Mouse (Mus musculus): Measurements from ENCODE around the gene Mrpl44. TPM values are rescaled to one million over a fixed set of nuclear protein-coding genes. Genes with fewer than 3 reads are reported as not detected.

Mrpl44 gene
- polyA plus RNA-seq, 1 experiment from 2014 or later, result 60.6 TPM

- no peaks in the 10 kb centered on the region for H3K36me3 ChIP-seq (replicated peaks)
- no peaks in the 10 kb centered on the region for H3K9me3 ChIP-seq
- WGBS, result 85% methylated on average over 1 of the region's 1 CpGs
- DNase-seq (ENCODE audit: low spot score), result no peak
- no peak overlapping the region for H3K27ac ChIP-seq (replicated peaks)
- no peaks in the 10 kb centered on the region for H3K27me3 ChIP-seq (replicated peaks; ENCODE audit: low read depth, poor library complexity, severe bottlenecking)
- peaks cover 20% of the 10 kb centered on the region for H3K4me1 ChIP-seq
- H3K4me3 ChIP-seq, result no peak overlapping the region
Measured at GRCm38 (mm10) chr1:79764483-79764882, 11.3 kb upstream of the Mrpl44 start.

GRCm38 (mm10) chr1:79768231-79768630, 7.6 kb upstream of the Mrpl44 start:
- no peaks in the 10 kb centered on the region for H3K36me3 ChIP-seq (replicated peaks)
- H3K4me3 ChIP-seq, result no peak overlapping the region
- 65% methylated on average over 1 of the region's 1 CpGs for WGBS
- no peaks in the 10 kb centered on the region for H3K4me1 ChIP-seq
- no peaks in the 10 kb centered on the region for H3K27me3 ChIP-seq (replicated peaks; ENCODE audit: low read depth, poor library complexity, severe bottlenecking)
- no peak overlapping the region for H3K27ac ChIP-seq (replicated peaks)
- no peak for DNase-seq (ENCODE audit: low spot score)
- no peaks in the 10 kb centered on the region for H3K9me3 ChIP-seq

- H3K4me1 ChIP-seq, result 0 out of 2 replicates have a peak, but pooled peaks cover 4% of the 10 kb centered on the region
- H3K36me3 ChIP-seq (replicated peaks), result peaks cover 18% of the 10 kb centered on the region
- no peaks in the 10 kb centered on the region for H3K9me3 ChIP-seq
- H3K27ac ChIP-seq (replicated peaks), result no peak overlapping the region
- H3K4me3 ChIP-seq, result no peak overlapping the region
- no peak for DNase-seq (ENCODE audit: low spot score)
- WGBS, result 77% methylated on average over 4 of the region's 4 CpGs
- H3K27me3 ChIP-seq (replicated peaks; ENCODE audit: low read depth, poor library complexity, severe bottlenecking), result no peaks in the 10 kb centered on the region
Measured at GRCm38 (mm10) chr1:79774164-79774780, 1.5 kb upstream of the Mrpl44 start.

- peaks cover 55% of the 10 kb centered on the region for H3K36me3 ChIP-seq (replicated peaks)
- WGBS, result 87% methylated on average over 11 of the region's 11 CpGs
Measured at GRCm38 (mm10) chr1:79778011-79778410, 2.2 kb downstream of the Mrpl44 start.

DNA sequence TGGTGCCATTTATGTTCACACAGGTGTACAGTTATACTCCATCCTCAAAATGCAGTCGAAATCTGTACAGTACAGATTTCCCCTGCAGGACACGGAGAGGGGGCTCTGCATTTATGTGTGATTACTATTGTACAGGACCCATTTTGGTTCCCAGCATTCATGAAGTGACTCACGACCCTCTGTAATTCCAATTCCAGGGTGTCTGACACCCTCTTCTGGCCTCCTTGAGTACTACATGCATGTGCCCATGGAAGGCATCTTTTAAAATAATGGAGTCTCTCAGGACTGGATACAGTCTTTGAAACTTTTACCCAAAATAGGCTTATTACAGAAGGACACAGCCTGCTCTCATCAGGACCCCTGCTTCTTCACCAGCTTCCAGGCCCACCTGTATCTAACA, 6.6 kb downstream of the Mrpl44 start:
- Histone ChIP-seq H3K27me3 (replicated peaks; ENCODE audit: low read depth, poor library complexity, severe bottlenecking) (no peaks in the 10 kb centered on the region), H3K4me3 (no peak overlapping the region), H3K27ac (replicated peaks) (no peak overlapping the region), H3K9me3 (no peaks in the 10 kb centered on the region), H3K36me3 (replicated peaks) (peaks cover 61% of the 10 kb centered on the region), H3K4me1 (no peaks in the 10 kb centered on the region)
- WGBS, result 83% methylated on average over 3 of the region's 3 CpGs
- DNase-seq (ENCODE audit: low spot score), result no peak

More at GRCm38 (mm10) chr1:79778011-79778410, 2.2 kb downstream of the Mrpl44 start:
- no peak overlapping the region for H3K27ac ChIP-seq (replicated peaks)
- no peaks in the 10 kb centered on the region for H3K27me3 ChIP-seq (replicated peaks; ENCODE audit: low read depth, poor library complexity, severe bottlenecking)
- H3K9me3 ChIP-seq, result no peaks in the 10 kb centered on the region
- H3K4me3 ChIP-seq, result no peak overlapping the region
- H3K4me1 ChIP-seq, result 0 out of 2 replicates have a peak, but pooled peaks cover 4% of the 10 kb centered on the region
- no peak for DNase-seq (ENCODE audit: low spot score)

- Histone ChIP-seq H3K4me1 (no peaks in the 10 kb centered on the region), H3K27ac (replicated peaks) (no peak overlapping the region), H3K36me3 (replicated peaks) (peaks cover 22% of the 10 kb centered on the region), H3K27me3 (replicated peaks; ENCODE audit: low read depth, poor library complexity, severe bottlenecking) (no peaks in the 10 kb centered on the region), H3K4me3 (no peak overlapping the region), H3K9me3 (no peaks in the 10 kb centered on the region)
- DNase-seq (ENCODE audit: low spot score), result peak; percentile 24
- WGBS, result 70% methylated on average over 7 of the region's 7 CpGs
Measured at GRCm38 (mm10) chr1:79786267-79786927, 10.6 kb downstream of the Mrpl44 start.

DNA sequence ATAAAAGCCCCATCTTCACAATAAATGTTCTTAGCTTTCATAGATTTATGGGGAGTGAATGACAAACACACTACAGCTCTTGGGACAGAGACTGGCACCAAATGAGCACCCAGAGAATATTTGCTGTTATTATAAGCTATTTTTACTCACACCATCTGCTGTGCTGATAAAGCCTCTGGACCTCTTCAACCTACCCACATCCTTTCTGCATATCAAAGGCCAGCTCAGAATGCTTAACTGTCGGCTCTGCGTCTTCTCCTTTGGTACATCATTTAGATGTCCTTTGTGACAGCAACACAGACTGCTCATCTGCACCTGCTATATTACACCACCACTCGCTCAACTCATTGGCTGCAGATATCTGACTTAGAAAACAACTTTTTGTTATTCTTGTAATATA, 21.3 kb downstream of the Mrpl44 start:
- H3K27me3 ChIP-seq (replicated peaks; ENCODE audit: low read depth, poor library complexity, severe bottlenecking), result no peaks in the 10 kb centered on the region
- DNase-seq (ENCODE audit: low spot score), result no peak
- no peaks in the 10 kb centered on the region for H3K9me3 ChIP-seq
- peaks cover 39% of the 10 kb centered on the region for H3K36me3 ChIP-seq (replicated peaks)
- no peak overlapping the region for H3K4me3 ChIP-seq
- WGBS, result 90% methylated on average over 3 of the region's 3 CpGs
- no peaks in the 10 kb centered on the region for H3K4me1 ChIP-seq
- no peak overlapping the region for H3K27ac ChIP-seq (replicated peaks)

DNA sequence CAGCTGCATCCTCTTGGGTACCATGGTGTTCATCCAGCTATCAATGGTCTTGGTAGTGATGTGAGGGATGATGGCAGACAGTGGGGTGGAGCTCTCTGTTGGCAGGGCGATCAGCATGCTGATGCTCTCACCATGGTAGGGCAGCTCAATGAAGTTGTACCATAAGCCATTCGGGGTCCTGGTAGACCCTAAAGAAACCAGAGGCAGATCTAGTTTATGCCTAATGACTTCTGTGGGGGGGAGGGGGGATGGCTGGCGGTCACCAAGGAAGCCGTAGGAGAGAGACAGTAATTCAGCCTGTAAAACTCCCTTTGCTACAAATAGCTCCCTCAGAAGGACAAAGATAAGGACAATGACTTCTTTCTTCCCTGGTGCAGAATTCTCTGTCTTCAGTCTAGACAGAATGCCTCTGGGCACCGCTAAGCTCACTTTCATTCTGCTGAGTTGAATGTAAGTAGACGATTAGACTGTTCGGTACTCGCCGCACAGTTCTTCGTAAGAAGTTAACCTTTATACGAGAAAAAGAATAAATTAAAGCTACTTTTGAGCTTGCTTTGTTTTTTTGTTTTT, 27.1 kb downstream of the Mrpl44 start:
- Histone ChIP-seq H3K4me3 (no peak overlapping the region), H3K9me3 (no peaks in the 10 kb centered on the region), H3K27me3 (replicated peaks; ENCODE audit: low read depth, poor library complexity, severe bottlenecking) (no peaks in the 10 kb centered on the region), H3K36me3 (replicated peaks) (peaks cover 50% of the 10 kb centered on the region), H3K27ac (replicated peaks) (no peak overlapping the region), H3K4me1 (0 out of 2 replicates have a peak, but pooled peaks cover 3% of the 10 kb centered on the region)
- DNase-seq (ENCODE audit: low spot score), result no peak
- WGBS, result 59% methylated on average over 11 of the region's 11 CpGs

GRCm38 (mm10) chr1:79803614-79804013, 27.8 kb downstream of the Mrpl44 start:
- Histone ChIP-seq H3K9me3 (no peaks in the 10 kb centered on the region), H3K27me3 (replicated peaks; ENCODE audit: low read depth, poor library complexity, severe bottlenecking) (no peaks in the 10 kb centered on the region), H3K4me3 (no peak overlapping the region), H3K36me3 (replicated peaks) (peaks cover 48% of the 10 kb centered on the region), H3K27ac (replicated peaks) (no peak overlapping the region), H3K4me1 (0 out of 2 replicates have a peak, but pooled peaks cover 3% of the 10 kb centered on the region)
- DNase-seq (ENCODE audit: low spot score), result no peak
- WGBS, result 80% methylated on average over 7 of the region's 7 CpGs

GRCm38 (mm10) chr1:79806865-79807264, 31.0 kb downstream of the Mrpl44 start:
- Histone ChIP-seq H3K9me3 (no peaks in the 10 kb centered on the region), H3K36me3 (replicated peaks) (peaks cover 36% of the 10 kb centered on the region), H3K4me1 (0 out of 2 replicates have a peak, but pooled peaks cover 3% of the 10 kb centered on the region), H3K27ac (replicated peaks) (no peak overlapping the region), H3K4me3 (no peak overlapping the region), H3K27me3 (replicated peaks; ENCODE audit: low read depth, poor library complexity, severe bottlenecking) (no peaks in the 10 kb centered on the region)
- no peak for DNase-seq (ENCODE audit: low spot score)
- WGBS, result 89% methylated on average over 5 of the region's 5 CpGs

GRCm38 (mm10) chr1:79809447-79809846, 33.6 kb downstream of the Mrpl44 start:
- Histone ChIP-seq H3K36me3 (replicated peaks) (peaks cover 36% of the 10 kb centered on the region), H3K4me3 (no peak overlapping the region), H3K27ac (replicated peaks) (no peak overlapping the region), H3K4me1 (no peaks in the 10 kb centered on the region), H3K9me3 (no peaks in the 10 kb centered on the region), H3K27me3 (replicated peaks; ENCODE audit: low read depth, poor library complexity, severe bottlenecking) (no peaks in the 10 kb centered on the region)
- no peak for DNase-seq (ENCODE audit: low spot score)
- WGBS, result 82% methylated on average over 3 of the region's 3 CpGs

DNA sequence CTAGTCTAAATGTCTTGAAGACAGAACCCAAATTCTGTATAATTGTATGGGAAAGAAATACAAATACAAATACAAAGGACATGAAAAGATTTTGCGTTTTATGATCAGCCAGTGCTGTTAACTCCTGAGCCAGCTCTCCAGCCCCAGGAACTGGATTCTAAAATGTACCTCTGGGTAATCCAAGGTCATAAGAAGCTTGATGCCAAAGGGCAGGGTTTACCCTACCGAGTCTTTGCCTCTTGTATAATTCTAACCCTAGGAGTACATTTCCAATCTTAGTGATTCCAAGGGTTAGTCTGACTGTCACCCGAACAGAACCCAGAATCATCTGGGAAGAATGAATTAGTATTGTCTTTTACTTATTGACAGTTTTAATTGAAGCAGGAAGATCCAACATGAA, 39.6 kb downstream of the Mrpl44 start:
- no peaks in the 10 kb centered on the region for H3K4me1 ChIP-seq
- H3K27ac ChIP-seq (replicated peaks), result no peak overlapping the region
- no peak for DNase-seq (ENCODE audit: low spot score)
- H3K9me3 ChIP-seq, result no peaks in the 10 kb centered on the region
- H3K27me3 ChIP-seq (replicated peaks; ENCODE audit: low read depth, poor library complexity, severe bottlenecking), result no peaks in the 10 kb centered on the region
- 92% methylated on average over 3 of the region's 3 CpGs for WGBS
- H3K36me3 ChIP-seq (replicated peaks), result peaks cover 50% of the 10 kb centered on the region
- H3K4me3 ChIP-seq, result no peak overlapping the region
